In the genomic region with DNA sequence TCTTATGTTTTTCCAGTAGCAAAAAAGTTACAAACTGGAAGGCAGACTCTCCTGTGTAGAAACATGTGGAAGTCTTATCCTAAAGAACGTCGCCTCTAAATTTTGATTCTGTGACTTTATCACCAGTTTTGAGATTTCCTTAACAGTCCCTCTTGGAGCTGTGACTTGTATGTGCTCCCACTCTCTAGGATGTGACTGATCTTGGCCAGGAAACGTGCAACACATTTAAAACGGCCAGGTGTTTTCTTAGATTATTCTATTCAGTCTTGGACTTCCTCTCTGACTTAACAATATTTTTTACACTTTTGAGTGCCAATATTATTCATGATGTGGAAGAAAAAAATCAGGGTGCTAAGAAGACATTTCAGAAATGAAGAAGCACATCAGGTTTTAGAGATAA, we compare ENCODE assay signal across 21 mouse cellular contexts.
"Had no signal": no experiment of that assay in that cellular context is flagged by ENCODE, and none has a peak within 500 bp of the region (broad histone marks: within the 10 kb centered on the region; RNA-seq: fewer than 3 reads in every experiment).

No protein-coding gene starts in this region.

- H3K9ac ChIP-seq: kidney, embryonic 15.5 days; limb, embryonic 12.5 days; limb, embryonic 15.5 days; liver, embryonic 14.5 days; liver, postnatal 0 days; lung, embryonic 14.5 days; midbrain, embryonic 12.5 days; neural tube, embryonic 13.5 days had no signal

- H3K4me3 ChIP-seq: kidney, embryonic 15.5 days; limb, embryonic 12.5 days; limb, embryonic 15.5 days; midbrain, embryonic 12.5 days; myocyte; neural tube, embryonic 13.5 days had no signal

- ATAC-seq: liver, postnatal 0 days; lung, postnatal 0 days; midbrain, embryonic 16.5 days had no signal

- H3K9me3 ChIP-seq: kidney, embryonic 15.5 days; limb, embryonic 12.5 days; limb, embryonic 15.5 days; midbrain, embryonic 12.5 days; neural tube, embryonic 13.5 days had no signal

- H3K27me3 ChIP-seq: kidney, embryonic 15.5 days; limb, embryonic 12.5 days; limb, embryonic 15.5 days; midbrain, embryonic 12.5 days; neural tube, embryonic 13.5 days had no signal

- H3K4me2 ChIP-seq: kidney, embryonic 15.5 days; limb, embryonic 12.5 days; limb, embryonic 15.5 days; liver, embryonic 11.5 days; lung, embryonic 14.5 days; midbrain, embryonic 12.5 days; neural tube, embryonic 13.5 days had no signal

- H3K4me1 ChIP-seq: kidney, embryonic 15.5 days; limb, embryonic 12.5 days; limb, embryonic 15.5 days; midbrain, embryonic 12.5 days; neural tube, embryonic 13.5 days had no signal

- H3K27ac ChIP-seq: kidney, embryonic 15.5 days; limb, embryonic 12.5 days; limb, embryonic 15.5 days; liver, embryonic 14.5 days; macrophage; midbrain, embryonic 12.5 days; neural tube, embryonic 13.5 days; stomach, postnatal 0 days had no signal

- DNase-seq: kidney, adult 8-10 months; kidney, postnatal 10 days; kidney, postnatal 36 days; layer of hippocampus, postnatal 36 days; liver, postnatal 0 days; lung, embryonic 14.5 days; retina, postnatal 1 day; right cerebral cortex, postnatal 4 days; thymus, postnatal 25 days had no signal

- H3K36me3 ChIP-seq: kidney, embryonic 15.5 days; limb, embryonic 12.5 days; limb, embryonic 15.5 days; midbrain, embryonic 12.5 days; neural tube, embryonic 13.5 days had no signal
